Mouse (Mus musculus) liver, embryonic 15.5 days (tissue): ENCODE data around the gene Tmem117. TPM values are rescaled to one million over a fixed set of nuclear protein-coding genes. Genes with fewer than 3 reads are reported as not detected.

Experiments used
- polyA plus RNA-seq: library from polyadenylated mRNA; unstranded; fragments of >200 nt; fragmentation: Nextera tagmentation; extraction: Ambion mirVana; gene quantifications from 2 replicates; pipeline ENCODE4 v1.2.1, GENCODE M21; 2015

Gene Tmem117
- polyA plus RNA-seq, 1 experiment from 2014 or later, result 0.30 TPM

Other genes starting within 250 kb of the Tmem117 start
- 0.06 and 0.09 TPM in 2 replicates for gene Adamts20, start 163.8 kb upstream of the Tmem117 start, polyA plus RNA-seq
- 2.3 and 2.6 TPM in 2 replicates for gene Pus7l, start 85.7 kb upstream of the Tmem117 start, polyA plus RNA-seq
- 3.6 and 4.2 TPM in 2 replicates for gene Irak4, start 85.6 kb upstream of the Tmem117 start, polyA plus RNA-seq
- 25.5 and 26.0 TPM in 2 replicates for gene Twf1, start 39.3 kb upstream of the Tmem117 start, polyA plus RNA-seq